Mouse (Mus musculus) heart, postnatal 4 days (tissue): Measurements from ENCODE around the gene Iqck. TPM values are rescaled to one million over a fixed set of nuclear protein-coding genes. Genes with fewer than 3 reads are reported as not detected.

Experiments used
- DNase-seq: peaks from one replicate; pipeline ENCODE4 v3.0.0; 2021
- total RNA-seq, 2 experiments: library from RNA; stranded (reverse); gene quantifications; 2 replicates each; pipeline ENCODE4 v1.2.3; 2021

Iqck gene
- under 1 TPM; 0.41 to 0.76 TPM for total RNA-seq

DNA sequence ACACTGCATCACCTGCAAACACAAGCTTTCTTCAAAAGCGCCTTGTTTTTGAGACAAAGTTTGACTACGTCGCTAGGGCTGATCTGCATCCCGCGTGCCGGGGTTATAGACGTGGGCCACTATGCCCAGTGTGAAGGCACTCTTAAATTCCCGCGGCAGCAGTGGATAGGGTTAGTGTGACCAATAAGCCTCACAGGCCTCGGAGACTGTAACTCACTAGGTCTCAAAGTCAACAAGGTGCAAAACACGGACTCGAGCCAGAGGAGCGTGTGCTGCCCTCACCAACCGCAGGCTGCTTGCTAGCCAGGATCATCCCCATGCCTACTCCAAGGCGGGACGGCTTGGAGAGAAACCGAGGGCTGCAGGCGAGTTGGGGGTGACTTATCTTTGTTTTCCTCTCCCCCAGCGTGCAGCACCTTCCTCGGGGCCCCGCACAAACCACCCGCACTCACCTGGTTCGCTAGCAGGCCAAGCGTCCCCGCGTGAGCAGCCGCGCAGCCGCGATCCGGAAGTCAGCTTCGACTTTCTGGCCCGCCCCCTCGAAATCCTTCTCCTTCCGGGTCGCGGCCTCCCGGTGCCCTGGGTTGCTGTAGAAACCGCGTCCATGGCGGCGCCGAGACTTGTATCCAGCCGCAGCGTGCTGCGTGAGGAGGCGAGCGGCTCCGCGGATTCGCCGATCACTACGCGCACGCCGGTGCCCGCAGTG, at the start of gene Iqck:
Gene Iqck (plus strand): TSS at position 582 of the 706 bp plus-strand sequence.
- peak; percentile 94 for DNase-seq

DNA sequence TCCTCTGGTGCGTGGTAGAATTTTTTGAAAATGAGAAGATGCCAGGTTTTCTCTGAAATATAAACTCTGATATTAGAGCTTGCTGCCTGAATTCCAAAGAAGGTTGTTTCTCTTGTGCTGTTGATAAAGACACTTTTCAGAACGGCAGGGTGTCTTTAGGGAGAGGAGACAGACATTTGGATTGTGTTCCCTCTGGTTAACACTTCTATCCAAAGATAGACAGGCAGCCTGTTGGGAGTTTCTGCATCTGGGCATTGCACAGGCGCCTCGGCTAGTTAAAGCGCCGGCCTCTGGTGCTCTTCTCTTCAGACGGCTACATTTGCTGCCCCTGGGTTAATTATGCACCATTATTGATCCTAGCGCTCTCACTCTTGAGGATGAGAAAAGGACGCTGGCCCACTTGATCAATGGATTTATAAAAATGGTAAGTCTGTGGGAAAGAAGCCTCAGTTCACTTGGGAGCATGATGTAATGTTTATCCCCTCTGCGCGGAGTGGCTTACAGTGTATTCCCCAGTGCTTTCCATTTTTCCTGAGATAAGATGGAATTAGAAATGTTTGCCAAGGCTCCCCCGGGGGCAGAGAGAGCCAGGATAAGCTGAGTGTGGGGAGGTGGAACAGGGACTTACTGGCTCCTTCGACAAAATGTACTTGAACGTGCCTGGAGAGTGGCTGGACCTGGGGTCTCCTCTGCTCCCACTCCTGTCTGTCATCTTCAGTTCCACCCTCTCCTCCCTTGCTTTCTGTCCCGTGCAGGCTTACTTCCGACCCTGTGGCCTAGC, 48.7 kb upstream of the Iqck start:
- DNase-seq, result peak; percentile 43

GRCm38 (mm10) chr7:118807899-118808298, 47.7 kb upstream of the Iqck start:
- peak; percentile 66 for DNase-seq

GRCm38 (mm10) chr7:118811407-118812106, 44.0 kb upstream of the Iqck start:
- no peak for DNase-seq

DNA sequence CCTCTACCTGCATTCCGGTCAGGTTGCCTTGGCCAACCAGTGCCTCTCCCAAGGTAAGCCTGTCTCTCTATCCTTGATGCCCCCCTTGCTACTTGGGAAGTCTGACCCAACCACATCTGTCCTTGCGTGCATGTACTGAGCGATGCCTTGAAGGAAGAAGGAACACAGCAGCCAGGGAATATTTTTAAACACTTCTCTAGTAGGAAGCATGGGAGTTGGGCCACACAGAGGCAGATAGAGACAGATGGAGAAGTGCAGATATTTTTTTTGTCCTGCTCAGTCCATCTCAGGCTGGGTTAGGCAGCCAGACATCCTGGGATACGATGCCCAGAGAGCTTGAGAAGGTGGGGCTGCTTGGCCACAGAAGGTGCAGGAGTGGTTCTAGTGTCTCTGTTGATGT, 42.0 kb upstream of the Iqck start:
- DNase-seq, result no peak

- DNase-seq, result no peak
These were observed 39.3 kb upstream of the Iqck start for GRCm38 (mm10) chr7:118816275-118816674.

GRCm38 (mm10) chr7:118817741-118818140, 37.8 kb upstream of the Iqck start:
- no peak for DNase-seq

DNA sequence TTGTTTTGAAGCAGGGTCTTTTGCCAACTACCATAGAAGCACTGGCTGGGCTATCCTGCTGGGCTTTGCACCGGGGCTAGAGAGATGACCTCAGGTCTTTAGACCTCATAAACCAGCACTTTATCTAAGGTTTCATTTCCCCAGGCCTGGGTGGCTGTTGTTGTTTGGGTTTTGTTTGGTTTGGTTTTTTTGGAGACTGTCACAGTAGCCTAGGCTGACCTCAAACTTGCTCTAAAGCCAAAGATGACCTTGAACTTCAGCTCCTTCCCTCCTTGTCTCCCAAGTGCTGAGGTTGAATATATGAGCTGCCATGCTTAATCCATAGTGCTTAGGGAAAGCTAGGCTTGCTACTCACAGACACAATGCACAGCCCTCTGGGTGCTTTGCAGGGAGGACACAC, 35.9 kb upstream of the Iqck start:
- no peak for DNase-seq

GRCm38 (mm10) chr7:118821356-118821755, 34.2 kb upstream of the Iqck start:
- peak; percentile 31 for DNase-seq

DNA sequence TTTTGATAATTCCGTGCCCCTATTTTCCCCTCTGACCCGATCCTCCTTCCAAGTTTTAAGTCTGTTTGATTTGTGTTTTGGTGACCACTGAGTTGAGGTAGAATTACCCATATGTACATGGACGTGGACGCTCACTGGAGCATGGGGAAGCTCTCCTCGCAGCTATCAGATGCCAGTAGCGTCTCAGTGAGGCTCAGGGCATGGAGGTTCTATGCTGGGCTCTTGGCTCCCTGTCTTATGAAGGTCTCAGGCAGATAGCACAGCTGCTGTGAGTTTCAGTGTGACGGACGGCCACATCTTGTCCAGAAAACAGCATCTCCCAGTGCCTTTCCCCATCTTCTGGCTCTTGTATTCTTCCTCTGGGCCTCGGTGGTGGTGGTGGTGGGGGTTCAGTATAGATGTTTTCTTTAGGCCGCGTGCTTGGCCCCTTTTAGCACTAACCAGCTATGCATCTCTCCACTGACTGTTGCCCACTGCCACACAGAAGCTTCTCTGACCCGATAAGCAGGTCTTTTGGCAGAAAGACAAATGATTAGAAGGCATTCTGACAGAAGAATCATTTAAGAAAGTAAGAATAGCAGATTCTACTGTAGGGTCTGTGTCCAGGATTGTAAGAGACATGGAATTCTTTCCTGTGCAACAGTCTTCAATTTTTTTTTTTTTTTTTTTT, 33.5 kb upstream of the Iqck start:
- DNase-seq, result no peak

GRCm38 (mm10) chr7:118824451-118824850, 31.1 kb upstream of the Iqck start:
- DNase-seq, result no peak

DNA sequence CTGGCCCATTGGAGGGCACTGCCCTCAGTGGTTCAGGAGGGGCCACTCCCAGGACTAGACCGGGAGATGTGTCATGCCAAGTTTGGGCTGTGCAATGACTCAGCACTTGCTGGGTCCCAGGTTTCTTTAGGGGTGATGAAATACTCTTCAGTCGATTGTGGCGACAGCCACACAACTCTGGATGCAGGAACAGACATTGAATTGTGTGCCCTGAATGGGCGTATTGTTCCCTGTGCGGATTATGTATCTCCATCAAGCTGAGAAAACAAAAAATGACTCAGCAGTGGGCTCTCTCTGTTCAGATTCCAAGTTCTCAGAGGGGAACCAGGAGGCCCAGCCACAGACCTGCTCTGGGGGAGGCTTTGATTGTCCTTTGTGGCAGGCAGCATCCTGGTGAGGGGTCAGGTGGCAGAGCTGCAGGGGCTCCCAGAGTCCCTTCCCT, 27.6 kb upstream of the Iqck start:
- DNase-seq, result no peak

DNA sequence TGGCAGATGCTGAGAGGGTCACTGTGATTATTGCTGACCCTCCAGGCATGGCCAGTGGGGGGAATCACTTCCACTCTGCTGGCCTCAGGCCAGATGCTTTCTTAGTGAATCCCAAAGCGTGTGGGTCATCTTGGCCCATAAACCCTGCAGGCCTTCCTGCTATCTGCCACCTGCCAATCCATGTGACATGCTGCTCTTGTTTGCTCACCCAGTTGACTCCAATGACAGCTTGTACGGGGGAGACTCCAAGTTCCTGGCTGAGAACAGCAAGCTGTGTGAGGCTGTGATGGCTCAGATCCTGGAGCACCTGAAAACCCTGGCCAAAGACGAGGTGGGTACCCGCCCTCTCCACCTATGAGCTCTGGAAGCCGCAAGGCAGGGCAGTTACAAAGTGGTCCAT, 17.7 kb upstream of the Iqck start:
- no peak for DNase-seq

DNA sequence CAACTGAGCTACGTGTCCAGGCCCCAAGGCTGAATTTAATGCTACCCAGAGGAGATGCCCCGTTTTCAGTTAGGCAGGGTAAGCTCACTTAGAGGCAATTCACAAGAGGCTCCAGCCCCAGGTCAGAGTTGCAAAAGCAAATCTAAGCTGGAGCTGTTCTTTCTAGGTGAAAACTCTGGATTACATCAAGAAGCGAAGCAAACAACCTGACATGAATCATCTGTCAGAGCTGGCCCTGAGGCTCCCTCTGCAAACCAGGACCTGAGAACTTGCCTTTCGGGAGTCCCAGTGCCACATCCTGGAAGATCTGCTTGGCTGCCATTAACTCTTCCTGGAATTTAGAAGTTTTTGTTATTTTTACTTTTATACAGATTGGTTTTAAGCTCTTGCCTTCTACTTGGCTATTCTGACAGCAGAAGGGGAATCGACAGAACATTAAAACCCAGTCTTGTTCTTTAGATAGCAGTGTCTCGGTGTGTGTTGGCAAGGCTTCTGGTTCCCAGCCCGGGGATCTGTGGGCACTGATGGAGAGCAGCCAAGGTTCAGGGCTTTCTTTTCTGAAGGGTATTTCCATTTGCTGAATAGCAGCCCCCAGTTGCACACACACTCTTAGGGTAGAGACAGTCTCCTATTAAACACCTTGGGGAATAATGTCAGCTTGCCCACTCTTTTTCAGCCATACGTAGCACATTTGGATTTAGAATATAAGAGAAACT, 14.4 kb upstream of the Iqck start:
- DNase-seq, result peak; percentile 40

- DNase-seq, result peak; percentile 24
These were observed 13.8 kb upstream of the Iqck start for GRCm38 (mm10) chr7:118841796-118842195.

DNA sequence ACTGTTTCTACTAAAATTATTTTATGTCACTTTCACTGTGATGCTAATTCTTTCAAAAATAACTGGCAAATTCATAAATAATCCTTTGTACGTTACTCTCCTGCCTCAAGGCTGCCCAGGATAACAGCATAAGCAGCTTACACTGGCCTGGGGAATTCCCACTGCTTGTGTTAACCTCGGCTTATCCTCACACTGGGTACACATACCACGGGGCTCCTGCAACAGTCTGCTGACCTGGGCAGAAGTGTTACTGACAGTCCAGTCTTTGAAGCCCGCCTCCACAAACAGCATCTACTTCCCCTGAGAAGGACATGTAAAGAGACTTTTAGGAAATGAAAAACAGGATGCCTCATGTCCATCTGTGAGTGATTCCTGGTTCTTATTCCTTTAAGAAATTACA, 12.6 kb upstream of the Iqck start:
- DNase-seq, result no peak

DNA sequence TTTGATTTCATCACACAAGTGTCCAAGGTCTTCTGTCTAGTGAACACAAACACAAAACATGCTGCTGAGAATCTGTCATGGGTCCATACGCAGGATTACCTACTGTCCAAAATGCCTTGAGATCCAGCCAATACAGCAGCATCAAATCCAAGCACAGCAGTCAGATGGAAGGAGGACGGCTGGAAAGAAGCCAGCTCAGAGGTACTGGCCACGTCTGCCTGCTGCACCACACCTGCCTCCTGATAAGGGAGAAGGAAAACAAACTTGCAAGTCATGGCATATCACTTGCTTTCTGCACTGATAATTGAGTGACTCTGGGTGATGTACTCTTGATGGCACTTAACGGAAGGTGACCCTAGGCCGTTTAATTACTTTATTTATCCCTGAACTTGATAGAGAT, 10.4 kb upstream of the Iqck start:
- DNase-seq, result no peak

DNA sequence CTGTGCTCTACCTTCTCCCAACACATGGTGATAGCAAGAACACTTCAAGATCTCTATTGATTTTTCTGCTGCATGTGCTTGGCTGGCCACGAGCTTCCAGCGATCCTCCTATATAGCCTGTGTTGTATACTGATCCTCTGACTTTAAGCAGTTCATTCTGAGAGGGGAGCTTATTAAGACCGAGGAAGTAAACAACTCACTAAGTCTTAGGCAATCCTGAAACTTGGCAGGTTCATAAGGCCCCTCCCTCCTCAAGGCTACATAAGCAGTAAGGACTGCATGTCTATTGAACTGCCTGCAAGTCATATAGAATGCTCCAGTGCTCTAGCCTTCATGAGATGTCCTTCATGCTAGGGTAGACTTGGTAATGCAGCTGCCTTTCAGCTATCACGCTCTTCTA, 9.2 kb upstream of the Iqck start:
- DNase-seq, result no peak

DNA sequence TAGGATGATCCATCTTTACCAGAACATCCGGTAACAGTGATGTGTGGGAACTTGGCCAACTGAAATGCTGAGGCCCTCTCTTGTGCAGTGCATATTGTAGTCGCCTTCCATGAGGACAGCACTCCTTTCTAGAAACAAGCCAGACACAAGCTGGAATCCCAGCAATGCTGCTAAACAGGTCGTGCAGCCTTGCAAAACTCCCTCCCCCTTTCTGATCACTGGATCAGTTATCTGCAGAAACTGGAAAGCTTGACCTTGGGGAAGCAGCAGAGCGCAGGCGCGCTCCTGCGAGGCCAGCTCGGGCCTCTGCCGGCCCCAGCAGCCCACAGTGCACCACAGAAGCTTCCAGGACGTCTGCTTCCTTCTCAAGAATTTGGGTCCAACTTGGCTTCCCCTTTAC, 6.8 kb upstream of the Iqck start:
- DNase-seq, result no peak

DNA sequence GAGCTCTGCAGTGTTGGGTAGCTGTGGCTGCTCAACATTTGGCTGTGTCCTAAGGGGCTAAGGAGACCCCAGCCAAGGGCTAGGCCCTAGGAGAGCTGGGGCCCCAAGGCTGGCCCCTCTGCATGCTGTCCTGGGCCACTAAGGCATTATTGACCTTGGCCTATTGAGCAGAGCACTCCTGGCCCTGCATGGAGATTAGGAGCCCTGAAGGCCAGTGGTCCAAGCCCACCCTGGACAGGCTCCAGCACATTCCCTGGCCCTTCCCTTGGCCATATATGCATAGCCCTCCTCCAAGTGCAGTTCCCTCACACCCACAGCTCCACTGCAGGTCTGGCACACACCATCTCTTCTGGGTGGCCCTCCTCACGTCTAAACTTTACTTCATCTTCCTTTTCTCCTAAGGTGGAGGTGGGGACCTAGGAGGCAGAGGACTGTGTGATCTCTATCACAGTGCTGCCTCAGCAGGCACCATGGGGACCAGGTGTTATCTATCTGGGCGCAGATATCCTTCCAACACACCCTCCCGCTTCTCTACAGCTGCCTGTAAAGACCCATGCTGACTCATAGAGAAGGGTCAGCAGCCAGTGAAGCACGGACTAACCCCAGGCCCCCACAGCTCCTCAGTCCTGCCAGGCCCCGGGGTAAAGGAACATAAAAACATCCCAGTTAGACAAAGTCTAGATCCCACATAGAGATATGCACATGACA, 5.9 kb upstream of the Iqck start:
- DNase-seq, result no peak

DNA sequence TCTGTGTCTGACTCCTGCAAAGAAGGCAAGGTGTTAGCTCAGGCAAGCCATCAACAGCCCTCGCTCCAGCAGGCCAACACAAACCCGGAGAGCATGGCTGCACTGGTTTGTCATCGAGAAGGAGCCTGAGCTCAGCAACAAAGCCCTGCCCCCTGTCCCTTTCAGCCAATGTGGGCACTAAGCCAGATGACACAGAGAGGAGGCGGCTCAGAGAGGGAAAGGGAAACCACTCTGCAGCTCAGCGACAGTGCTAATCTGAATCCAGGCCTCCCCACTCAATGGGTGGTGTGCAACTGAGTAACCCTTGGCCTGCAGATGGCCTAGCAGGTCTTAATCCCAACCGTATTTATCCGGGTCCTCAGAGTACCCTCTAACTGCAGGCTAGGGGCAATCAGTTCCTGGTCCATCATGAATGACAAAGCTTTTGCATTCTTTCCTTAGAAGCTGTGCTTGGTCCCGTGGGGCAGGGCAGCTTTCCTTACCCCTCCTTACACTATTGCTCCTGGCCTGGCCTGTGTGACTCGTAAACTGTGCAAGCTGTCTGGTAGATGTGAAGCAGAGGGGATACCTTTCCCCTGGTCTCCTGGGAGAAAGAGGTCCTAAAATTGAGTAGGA, 4.8 kb upstream of the Iqck start:
- peak; percentile 58 for DNase-seq
